Mouse (Mus musculus) mouse embryonic stem cell (cell line): ENCODE measurements at regions not wholly inside any gene's neighbourhood (a gene's known extent, or its start where the extent isn't known, plus 50 kb on each side); places are given as distances from the start of the nearest gene placed in this dataset.

Source experiments
- in situ Hi-C, 2 experiments: fragments of 300-500 bp; cut with MboI; formaldehyde crosslinking; loops; 1 replicate in 1 of 2; 3 replicates in 1 of 2; pipeline ENCODE4 v1.14.3; 2019 to 2020; ENCODE audit warnings: low sequenced_read_pairs in 2 of 2, low pct_unique_long_range_greater_than_20kb in 1 of 2, mixed read lengths in 1 of 2; ENCODE audit not compliant: unreplicated experiment in 1 of 2

DNA sequence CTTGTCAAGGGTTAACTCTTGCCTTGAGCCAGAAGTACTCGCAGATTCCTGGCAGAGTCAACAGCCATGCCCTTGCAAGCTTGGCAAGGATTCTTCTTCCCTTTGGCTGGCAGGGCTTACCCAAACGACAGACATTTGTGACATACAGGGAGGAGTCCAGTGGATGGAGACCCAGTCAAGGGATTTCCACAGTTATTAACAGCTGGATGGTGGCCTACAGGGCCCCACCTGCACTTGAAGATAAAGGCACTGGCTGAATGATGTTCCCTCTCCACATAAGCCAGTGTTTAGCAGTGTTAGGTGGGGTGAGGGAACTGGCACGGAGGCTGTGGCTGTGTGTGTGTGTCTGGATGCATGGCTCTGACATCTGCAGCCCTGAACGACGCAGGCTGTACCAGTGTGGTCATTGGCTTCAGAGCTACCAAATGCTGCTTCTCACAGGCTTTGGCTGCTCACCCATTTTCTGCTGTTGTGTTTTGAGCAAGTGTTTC is 183.9 kb upstream of the Klf4 start:
- in situ Hi-C loops, result no loop called here

GRCm38 (mm10) chr4:55711500-55712341 is 179.5 kb upstream of the Klf4 start:
- in situ Hi-C loops, result no loop called here

DNA sequence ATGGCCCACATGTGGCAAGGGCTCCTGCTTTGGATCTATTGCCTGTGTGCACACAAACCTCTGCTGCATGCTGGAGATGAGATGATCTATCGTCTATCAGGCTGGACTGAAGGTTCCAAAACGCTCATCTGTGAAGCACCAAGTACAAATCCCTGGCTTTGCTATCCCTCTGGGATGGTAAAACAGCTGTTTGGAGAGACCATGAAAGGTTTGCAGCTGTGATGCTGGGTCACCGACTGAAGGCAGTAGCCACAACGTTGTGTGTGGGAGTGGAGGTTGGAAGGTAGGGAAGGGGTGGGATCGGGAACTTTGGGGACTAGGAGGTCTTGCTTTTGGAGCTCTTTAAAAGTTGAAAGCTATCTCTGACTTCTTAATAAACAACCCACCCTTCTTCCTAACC is 178.2 kb upstream of the Klf4 start:
- in situ Hi-C loops, result no loop called here

- in situ Hi-C loops, result no loop called here
Measured at GRCm38 (mm10) chr4:55708808-55709207, 176.5 kb upstream of the Klf4 start.

- in situ Hi-C loops, result no loop called here
Measured at GRCm38 (mm10) chr4:55707916-55708315, 175.7 kb upstream of the Klf4 start.

DNA sequence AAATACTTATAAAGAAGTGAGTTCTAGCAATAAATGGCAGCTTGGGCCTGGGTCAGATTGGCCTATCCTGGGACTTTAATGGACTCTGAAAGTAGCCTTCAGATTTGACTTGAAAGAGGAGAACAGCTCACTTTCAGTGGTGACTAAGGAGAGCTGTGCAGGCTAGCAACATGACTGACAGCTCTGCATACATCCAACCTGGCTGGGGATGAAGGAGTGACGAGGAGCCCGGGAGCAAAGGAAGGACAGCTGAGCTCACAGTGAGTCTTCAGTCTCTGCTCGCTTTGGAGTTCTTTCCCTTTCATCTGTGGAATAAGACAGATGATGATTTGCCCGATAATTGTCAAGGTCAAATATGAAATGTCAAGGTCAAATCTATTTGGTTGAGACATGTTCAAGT is 172.7 kb upstream of the Klf4 start:
- in situ Hi-C loops, result no loop called here

GRCm38 (mm10) chr4:55703346-55703916 is 171.2 kb upstream of the Klf4 start:
- in situ Hi-C loops, result no loop called here

DNA sequence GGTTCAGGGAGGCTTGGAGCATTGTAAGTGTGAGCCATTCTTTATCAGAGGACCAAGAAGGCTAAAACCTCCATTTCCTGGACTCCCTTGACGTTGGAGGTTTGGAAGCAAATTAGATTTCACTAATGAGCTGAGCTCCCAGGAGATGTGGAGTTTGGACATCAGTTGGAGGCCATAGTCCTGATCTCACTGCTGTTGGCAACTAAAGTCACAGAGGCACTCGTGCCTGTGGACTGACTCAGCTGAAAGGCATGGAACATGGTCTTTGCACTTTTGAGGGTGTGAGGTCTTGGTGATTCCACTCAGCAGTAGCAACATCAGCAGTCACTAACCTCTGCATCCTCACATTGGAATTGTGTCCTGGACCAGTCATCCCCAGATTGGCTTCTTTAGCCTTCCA is 169.1 kb upstream of the Klf4 start:
- in situ Hi-C loops, result no loop called here

GRCm38 (mm10) chr4:55699917-55700316 is 167.7 kb upstream of the Klf4 start:
- in situ Hi-C loops, result no loop called here

DNA sequence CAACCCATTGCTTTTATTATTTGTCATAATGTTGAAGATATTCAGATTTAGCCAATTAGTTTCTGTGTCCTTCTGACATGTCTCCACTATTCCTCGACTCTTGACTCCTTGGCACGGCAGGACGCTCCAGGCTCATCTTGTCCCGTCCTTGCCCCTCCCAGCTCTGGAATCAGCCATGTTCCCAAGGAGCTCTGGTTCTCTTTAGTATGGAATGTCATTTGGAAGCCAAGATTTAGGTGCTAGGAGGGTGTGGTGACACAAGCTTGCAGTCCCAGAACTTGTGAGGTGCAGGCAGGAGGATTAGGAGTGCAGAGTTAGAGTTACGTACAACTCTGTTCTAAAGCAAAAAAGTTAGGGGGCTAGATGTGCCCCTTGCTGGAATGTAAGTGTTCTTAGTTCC is 166.9 kb upstream of the Klf4 start:
- in situ Hi-C loops, result no loop called here

GRCm38 (mm10) chr4:55697108-55697507 is 164.8 kb upstream of the Klf4 start:
- in situ Hi-C loops, result no loop called here

DNA sequence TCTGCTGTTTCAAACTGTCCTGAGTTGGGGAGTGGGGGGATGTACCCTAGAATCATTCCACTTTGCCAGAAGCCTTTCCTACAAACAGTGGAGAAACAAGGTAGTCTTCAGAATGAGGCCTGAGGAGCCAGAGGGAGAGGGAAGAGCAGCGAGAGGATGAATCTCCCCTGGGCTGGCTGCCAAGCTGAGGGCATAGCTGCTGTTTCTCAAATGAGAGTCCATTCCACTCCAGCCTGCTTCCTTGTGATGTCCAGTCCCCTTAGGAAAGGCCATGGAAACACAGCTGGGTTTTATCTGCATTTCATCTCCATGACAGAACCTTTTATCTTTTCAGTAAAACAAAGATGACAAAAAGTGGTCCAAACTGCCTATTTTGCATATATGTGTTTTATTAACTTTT is 164.2 kb upstream of the Klf4 start:
- in situ Hi-C loops, result no loop called here

- in situ Hi-C loops, result no loop called here
Measured at GRCm38 (mm10) chr4:55695246-55695645, 163.0 kb upstream of the Klf4 start.

DNA sequence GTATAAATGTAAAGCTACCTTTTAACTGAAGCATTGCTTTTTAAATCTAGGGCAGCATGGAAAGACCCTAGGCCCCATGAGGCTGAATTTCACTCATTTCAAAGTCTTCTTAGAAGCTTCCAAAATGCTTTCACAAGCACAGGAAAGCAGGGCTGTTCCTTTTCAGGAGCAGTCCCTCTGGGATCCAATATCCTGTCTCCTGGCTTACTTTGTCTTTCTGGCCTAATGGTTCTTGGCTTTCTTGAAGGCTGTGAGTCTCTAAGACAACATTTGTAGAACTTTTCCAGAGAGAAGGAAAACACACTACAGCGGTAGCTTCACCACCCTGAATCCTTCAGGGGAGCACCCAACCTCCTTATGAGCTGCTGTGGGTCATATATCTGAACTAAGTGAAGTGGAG is 157.2 kb upstream of the Klf4 start:
- in situ Hi-C loops, result no loop called here

GRCm38 (mm10) chr4:55686771-55687170 is 154.5 kb upstream of the Klf4 start:
- in situ Hi-C loops, result no loop called here

DNA sequence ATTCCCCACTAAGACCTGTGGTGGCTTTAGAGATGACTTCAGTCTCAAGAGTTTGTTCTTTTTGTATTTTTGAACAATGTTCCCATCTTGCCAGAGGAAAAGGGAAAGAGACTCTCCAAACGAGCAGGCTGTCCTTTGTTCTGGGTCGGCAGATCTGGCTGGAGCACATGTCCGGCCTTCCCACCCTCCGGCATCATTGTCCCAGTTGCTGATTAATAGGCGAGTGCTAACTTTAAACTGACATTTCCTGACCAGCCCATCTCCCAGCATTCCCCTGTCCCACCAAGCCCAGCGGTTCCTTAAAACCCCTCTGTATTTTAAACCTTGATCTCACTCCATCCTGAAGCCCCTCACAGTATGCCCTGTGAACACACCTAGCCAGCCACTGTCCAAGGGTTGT is 140.0 kb upstream of the Klf4 start:
- in situ Hi-C loops, result no loop called here

DNA sequence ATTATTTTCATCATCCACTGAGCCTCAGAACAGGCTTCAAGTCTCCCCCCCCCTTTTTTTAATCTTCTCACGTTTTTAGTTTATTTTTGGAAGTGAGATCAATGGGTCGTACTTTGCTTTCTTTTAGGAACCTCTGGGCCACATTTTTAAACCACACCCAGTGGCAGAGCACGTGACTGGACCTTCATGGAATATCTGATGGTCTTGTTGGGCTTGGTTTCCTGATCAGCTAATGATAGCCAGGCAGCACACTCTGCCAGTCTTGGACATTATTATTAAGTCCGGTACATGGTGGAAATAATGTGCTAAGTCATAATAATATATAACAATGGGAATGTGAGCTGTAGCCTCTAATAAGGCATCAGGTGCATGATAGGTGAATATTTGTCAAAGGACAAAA is 138.0 kb upstream of the Klf4 start:
- in situ Hi-C loops, result no loop called here

GRCm38 (mm10) chr4:55664822-55665221 is 132.6 kb upstream of the Klf4 start:
- in situ Hi-C loops, result no loop called here

GRCm38 (mm10) chr4:55663856-55664255 is 131.6 kb upstream of the Klf4 start:
- in situ Hi-C loops, result no loop called here

DNA sequence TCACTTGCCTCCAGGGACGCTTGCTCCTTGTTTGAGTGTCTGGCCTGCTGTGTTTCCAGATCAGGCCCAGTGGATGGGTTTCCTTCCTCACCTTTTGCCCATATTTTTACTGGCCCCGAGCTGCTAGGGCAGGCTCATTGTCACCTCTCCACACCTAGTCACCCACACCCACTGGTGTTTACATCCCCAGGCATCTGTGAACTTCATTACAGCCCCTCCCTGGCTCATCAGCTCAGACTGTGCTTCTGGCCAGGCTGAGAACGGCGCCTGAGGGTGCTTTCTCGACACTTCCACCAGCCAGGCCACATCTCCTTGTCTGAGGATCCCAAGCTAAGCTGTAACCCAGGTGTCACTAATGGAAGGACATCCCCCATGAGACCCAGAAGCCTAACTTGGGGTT is 129.8 kb upstream of the Klf4 start:
- in situ Hi-C loops, result no loop called here
